Mouse (Mus musculus) lung, postnatal 0 days (tissue): ENCODE results near the gene Ankdd1b.

Source experiments
- CTCF ChIP-seq: IDR thresholded peaks from 2 replicates; pipeline ENCODE4 v1.5.1; 2016; ENCODE audit warnings: antibody characterized with exemption, mild to moderate bottlenecking
- EP300 ChIP-seq: IDR thresholded peaks from 2 replicates; pipeline ENCODE4 v1.6.1; 2016; ENCODE audit warnings: antibody characterized with exemption, mild to moderate bottlenecking, control low read depth

DNA sequence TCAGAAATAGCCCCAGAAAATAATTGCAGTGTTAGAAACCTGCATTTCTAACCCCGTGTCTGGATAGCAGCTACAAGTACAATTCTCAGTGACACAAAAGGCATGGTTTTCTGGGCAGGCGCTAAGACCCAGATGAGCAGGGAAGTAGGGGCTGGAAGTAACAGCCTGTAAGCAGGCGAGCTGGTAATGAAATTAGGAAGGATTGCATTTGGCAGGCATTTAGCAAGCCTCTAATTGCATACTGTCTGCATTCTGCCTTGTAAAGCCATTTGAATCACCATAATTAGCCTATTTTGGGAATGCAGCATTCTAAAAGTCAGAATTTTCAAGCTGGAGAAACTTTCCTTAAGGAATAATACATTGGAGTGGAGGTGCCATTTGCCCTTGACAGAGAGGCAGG, 45.0 kb downstream of the Ankdd1b start:
- TF ChIP-seq CTCF (no peak), EP300 (no peak)
